8 mouse cellular contexts compared by ENCODE assay signal in genomic region chr9:20959430-20959938, GRCm38 (mm10). TPM values are rescaled to one million over a fixed set of nuclear protein-coding genes. Genes with fewer than 3 reads are reported as not detected.
DNase-seq lines count a peak whose midpoint lies in the region; ATAC-seq and TF ChIP-seq lines count a peak whose summit lies in the region.

Gene Dnmt1 (minus strand): TSS chr9:20959888.

- no peak for TF ChIP-seq POLR2A in testis, adult 2 months (IDR thresholded peaks at IDR 0.05; ENCODE audit: control insufficient read depth, low read depth, low read length)
- no peak for TF ChIP-seq POLR2A in embryonic fibroblast, embryonic 13.5 days (IDR thresholded peaks at IDR 0.05; ENCODE audit: low read depth, low read length)

- no peaks in the 10 kb centered on the region for H3K27me3 ChIP-seq in testis, adult 2 months (ENCODE audit: control insufficient read depth, insufficient read depth, low read length)
- H3K27me3 ChIP-seq in limb, embryonic 15.5 days: no peaks in the 10 kb centered on the region
- H3K27me3 ChIP-seq in stomach, embryonic 15.5 days (replicated peaks): no peaks in the 10 kb centered on the region

- DNase-seq in testis, postnatal 10 days (ENCODE audit: low spot score): no peak
- no peak for DNase-seq in cerebellum, postnatal 25 days
- DNase-seq in thymus, postnatal 25 days: no peak

- TF ChIP-seq CTCF in testis, adult 2 months (IDR thresholded peaks at IDR 0.05; ENCODE audit: control insufficient read depth, insufficient read depth, insufficient replicate concordance, low read depth, low read length): no peak
- TF ChIP-seq CTCF in embryonic fibroblast, embryonic 13.5 days (IDR thresholded peaks at IDR 0.05; ENCODE audit: borderline replicate concordance, insufficient read depth, low read length): no peak

- H3K27ac ChIP-seq in testis, adult 2 months (ENCODE audit: control insufficient read depth, insufficient read depth, low read depth, low read length): no peak within 1 kb of the TSS
- no peak within 1 kb of the TSS for H3K27ac ChIP-seq in embryonic fibroblast, embryonic 13.5 days (ENCODE audit: insufficient read depth, low read length)
- no peak within 1 kb of the TSS for H3K27ac ChIP-seq in limb, embryonic 15.5 days
- no peak within 1 kb of the TSS for H3K27ac ChIP-seq in stomach, embryonic 15.5 days

- WGBS in limb, embryonic 15.5 days: 86% methylated on average over 2 of the region's 2 CpGs
- 88% methylated on average over 2 of the region's 2 CpGs for WGBS in stomach, embryonic 15.5 days

- H3K9me3 ChIP-seq in limb, embryonic 15.5 days: no peaks in the 10 kb centered on the region
- no peaks in the 10 kb centered on the region for H3K9me3 ChIP-seq in stomach, embryonic 15.5 days

- H3K4me2 ChIP-seq in limb, embryonic 15.5 days: no peak within 1 kb of the TSS
- no peak within 1 kb of the TSS for H3K4me2 ChIP-seq in stomach, embryonic 15.5 days

- no peak within 1 kb of the TSS for H3K9ac ChIP-seq in limb, embryonic 15.5 days
- H3K9ac ChIP-seq in stomach, embryonic 15.5 days: no peak within 1 kb of the TSS

- no peak for ATAC-seq in hematopoietic stem cell, adult 5-6 weeks (replicated peaks in 1 of 2; ENCODE audit: insufficient read depth in 1 of 2, low FRiP score in 2 of 2, low TSS enrichment in 1 of 2, low read depth in 1 of 2, poor library complexity in 2 of 2, severe bottlenecking in 2 of 2)
- ATAC-seq in limb, embryonic 15.5 days (ENCODE audit: insufficient number of reproducible peaks, low FRiP score, low TSS enrichment, low read depth): no peak
- no peak for ATAC-seq in stomach, embryonic 15.5 days (ENCODE audit: insufficient read depth, low FRiP score, low read depth)

- no peaks in the 10 kb centered on the region for H3K36me3 ChIP-seq in testis, adult 2 months (ENCODE audit: control insufficient read depth, insufficient read depth, low read length)
- H3K36me3 ChIP-seq in limb, embryonic 15.5 days: peaks cover 11% of the 10 kb centered on the region; the same call in 1 of the 2 replicates
- no peaks in the 10 kb centered on the region for H3K36me3 ChIP-seq in stomach, embryonic 15.5 days

- peaks cover 2% of the 10 kb centered on the region for H3K4me1 ChIP-seq in testis, adult 2 months (ENCODE audit: control insufficient read depth, insufficient read depth, low read length)
- H3K4me1 ChIP-seq in embryonic fibroblast, embryonic 13.5 days (ENCODE audit: control insufficient read depth, insufficient read depth, low read length): peaks cover 2% of the 10 kb centered on the region; the same call in 1 of the 2 replicates
- no peaks in the 10 kb centered on the region for H3K4me1 ChIP-seq in limb, embryonic 15.5 days
- no peaks in the 10 kb centered on the region for H3K4me1 ChIP-seq in stomach, embryonic 15.5 days

- no peak within 1 kb of the TSS for H3K4me3 ChIP-seq in testis, adult 2 months (ENCODE audit: control insufficient read depth, low read depth, low read length)
- H3K4me3 ChIP-seq in embryonic fibroblast, embryonic 13.5 days (ENCODE audit: insufficient read depth, low read length): no peak within 1 kb of the TSS
- no peak within 1 kb of the TSS for H3K4me3 ChIP-seq in limb, embryonic 15.5 days
- H3K4me3 ChIP-seq in stomach, embryonic 15.5 days (replicated peaks): no peak within 1 kb of the TSS

RNA-seq across cellular contexts. Expression of gene Dnmt1, which starts in this region (rescaled TPM):
- 15.4 and 18.3 TPM in 2 replicates for polyA plus RNA-seq in testis, adult 2 months (2012; rRNA removed)
- 47.2 and 59.0 TPM in 2 replicates for polyA plus RNA-seq in embryonic fibroblast, embryonic 13.5 days (2011; ENCODE audit: insufficient read length, low read depth, missing spikeins)
- total RNA-seq in hematopoietic stem cell, adult 5-6 weeks (2017): 198 and 242 TPM in 2 replicates
- polyA plus RNA-seq in limb, embryonic 15.5 days (2015; fragmentation: Nextera tagmentation; extraction: Ambion mirVana): 79.7 and 82.3 TPM in 2 replicates
- 74.7 and 76.0 TPM in 2 replicates for polyA plus RNA-seq in stomach, embryonic 15.5 days (2015; fragmentation: Nextera tagmentation; extraction: Ambion mirVana)
